Mouse (Mus musculus) colon, adult 2 months (tissue): ENCODE data around the gene Efnb1. TPM values are rescaled to one million over a fixed set of nuclear protein-coding genes. Genes with fewer than 3 reads are reported as not detected.

Experiments used
- polyA plus RNA-seq: library from polyadenylated mRNA; depleted of rRNA; stranded (reverse); fragments of >200 nt; gene quantifications from 2 replicates; pipeline ENCODE4 v1.2.3, GENCODE M21; 2012; rRNA removed

Gene Efnb1
- polyA plus RNA-seq = 85.6 and 118 TPM in 2 replicates

GRCm38 (mm10) chrX:99135523-99136258 lies at the start of gene Efnb1:
Efnb1 (plus strand) TSS chrX:99136130.

Other genes with a start within 250 kb of the Efnb1 start
- 10.7 and 11.2 TPM in 2 replicates for gene Ophn1, start 245.1 kb upstream of the Efnb1 start, polyA plus RNA-seq
- 23.2 and 24.7 TPM in 2 replicates for gene Yipf6, start 199.8 kb upstream of the Efnb1 start, polyA plus RNA-seq
- gene Stard8, start 132.9 kb upstream of the Efnb1 start, polyA plus RNA-seq = 9.5 and 11.1 TPM in 2 replicates